Mouse (Mus musculus) ES-E14 (cell line): Measurements from ENCODE around the gene Susd4. TPM values are rescaled to one million over a fixed set of nuclear protein-coding genes. Genes with fewer than 3 reads are reported as not detected.

Experiments
- DNase-seq: peaks from one replicate; pipeline ENCODE4 v3.0.0-alpha.2; 2013; ENCODE audit warnings: low read depth, low spot score
- H3K27ac ChIP-seq: 2 replicates; pipeline ENCODE4 v1.5.1; 2012; ENCODE audit warnings: low read depth, mild to moderate bottlenecking, low read length, moderate library complexity, mixed read lengths; ENCODE audit not compliant: poor library complexity, insufficient read depth, severe bottlenecking
- H3K36me3 ChIP-seq: 2 replicates; pipeline ENCODE4 v1.6.1; 2012; ENCODE audit warnings: mild to moderate bottlenecking, low read length, moderate library complexity, mixed read lengths; ENCODE audit not compliant: control insufficient read depth, poor library complexity, insufficient read depth, severe bottlenecking
- H3K4me1 ChIP-seq, 2 experiments: fragments of 150-350 bp in 1 of 2; sonication (generic) in 1 of 2; 2 replicates each; pipeline ENCODE4 v1.6.1; 2012; ENCODE audit warnings: low read length in 2 of 2, mild to moderate bottlenecking in 1 of 2, mixed read lengths in 1 of 2; ENCODE audit not compliant: control insufficient read depth in 2 of 2, insufficient read depth in 2 of 2, poor library complexity in 1 of 2
- H3K4me3 ChIP-seq, 2 experiments: fragments of 150-350 bp in 1 of 2; sonication (generic) in 1 of 2; 2 replicates each; pipeline ENCODE4 v1.5.1; 2012; ENCODE audit warnings: low read length in 2 of 2, low read depth in 1 of 2, mild to moderate bottlenecking in 1 of 2, mixed read lengths in 1 of 2; ENCODE audit not compliant: insufficient read depth in 1 of 2, poor library complexity in 1 of 2, severe bottlenecking in 1 of 2
- H3K9ac ChIP-seq: 2 replicates; pipeline ENCODE4 v1.6.1; 2012; ENCODE audit warnings: low read depth, mild to moderate bottlenecking, low read length, mixed read lengths; ENCODE audit not compliant: poor library complexity, insufficient read depth, severe bottlenecking
- H3K9me3 ChIP-seq: fragments of 150-350 bp; sonication (generic); 2 replicates; pipeline ENCODE4 v1.6.1; 2012; ENCODE audit warnings: low read depth, mild to moderate bottlenecking, low read length; ENCODE audit not compliant: control insufficient read depth, insufficient read depth
- CHD2 ChIP-seq: IDR thresholded peaks from 2 replicates; pipeline ENCODE4 v1.6.1; 2014; ENCODE audit warnings: mild to moderate bottlenecking, low read depth, low read length, inconsistent platforms
- HCFC1 ChIP-seq: IDR thresholded peaks from 2 replicates; pipeline ENCODE4 v1.6.1; 2012; ENCODE audit warnings: low read length, inconsistent platforms, borderline replicate concordance; ENCODE audit not compliant: insufficient read depth
- MAFK ChIP-seq: IDR thresholded peaks from 2 replicates; pipeline ENCODE4 v1.6.1; 2014; ENCODE audit warnings: mild to moderate bottlenecking, low read depth, low read length, inconsistent platforms; ENCODE audit not compliant: insufficient read depth
- ZC3H11A ChIP-seq: IDR thresholded peaks from 2 replicates; pipeline ENCODE4 v1.6.1; 2012; ENCODE audit warnings: low read depth, mild to moderate bottlenecking, inconsistent platforms, low read length, borderline replicate concordance
- ZNF384 ChIP-seq: IDR thresholded peaks from 2 replicates; pipeline ENCODE4 v1.6.1; 2012; ENCODE audit warnings: low read depth, low read length, inconsistent platforms
- in situ Hi-C, 2 experiments: fragments of 600-800 bp; cut with MboI; formaldehyde crosslinking; loops; one replicate each; pipeline ENCODE4 v1.15.1; 2025; ENCODE audit warnings: low sequenced_read_pairs in 2 of 2, inconsistent platforms in 1 of 2; ENCODE audit not compliant: unreplicated experiment in 2 of 2
- total RNA-seq: library from RNA; depleted of rRNA; stranded (reverse); fragments of 300-350 nt; gene quantifications from 2 replicates; pipeline ENCODE4 v1.2.3, GENCODE M21; 2012

Susd4 gene
- total RNA-seq, 1 experiment = 4.1 TPM

GRCm38 (mm10) chr1:182914121-182914908, 150.7 kb downstream of the Susd4 start:
- H3K4me1 ChIP-seq = no peaks in the 10 kb centered on the region
- no peak overlapping the region for H3K27ac ChIP-seq
- in situ Hi-C loops = no loop called here
- no peak for DNase-seq
- no peaks in the 10 kb centered on the region for H3K9me3 ChIP-seq
- no peaks in the 10 kb centered on the region for H3K36me3 ChIP-seq
- TF ChIP-seq ZNF384 (no peak), CHD2 (no peak), MAFK (no peak)
- H3K4me3 ChIP-seq = no peak overlapping the region
- H3K9ac ChIP-seq = no peak overlapping the region

- no peaks in the 10 kb centered on the region for H3K4me1 ChIP-seq
- no peaks in the 10 kb centered on the region for H3K9me3 ChIP-seq
- no peak overlapping the region for H3K4me3 ChIP-seq
- in situ Hi-C loops = no loop called here
- H3K27ac ChIP-seq = no peak overlapping the region
- no peak overlapping the region for H3K9ac ChIP-seq
- TF ChIP-seq HCFC1 = no peak
- TF ChIP-seq ZC3H11A = no peak
- TF ChIP-seq ZNF384 = no peak
- no peak for TF ChIP-seq MAFK
- TF ChIP-seq CHD2 = no peak
- no peak for DNase-seq
- H3K36me3 ChIP-seq = no peaks in the 10 kb centered on the region
These were observed 152.5 kb downstream of the Susd4 start for GRCm38 (mm10) chr1:182916166-182916565.

DNA sequence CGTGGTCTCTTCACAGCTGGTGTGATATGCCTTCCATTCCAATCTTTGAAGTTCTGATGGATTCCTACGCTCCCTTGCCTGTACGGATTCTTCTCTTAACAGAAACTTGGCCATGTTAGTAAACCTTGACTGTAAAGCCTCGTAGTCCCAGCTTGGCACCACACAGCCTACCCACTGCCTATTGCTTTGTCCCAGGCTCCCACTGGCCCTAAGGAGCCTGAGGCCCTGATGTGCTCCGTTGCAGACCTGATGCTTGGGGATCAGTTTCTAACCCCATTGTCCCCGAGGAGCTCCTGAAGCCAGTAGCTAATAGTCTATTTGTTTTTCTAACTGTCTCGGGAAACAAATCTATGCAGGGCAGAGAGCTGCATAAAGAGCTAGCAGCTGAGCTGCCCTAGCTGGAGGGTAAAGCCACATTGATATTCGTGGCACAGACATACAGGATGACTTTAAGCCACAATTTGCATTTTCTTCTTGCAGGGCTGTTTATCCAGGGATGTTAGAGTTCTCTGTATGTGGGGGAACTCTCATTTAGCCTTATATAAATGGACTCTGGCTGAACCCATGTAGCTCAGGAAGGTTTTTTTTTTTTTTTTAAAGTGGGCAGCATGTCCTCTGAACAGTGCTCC, 155.2 kb downstream of the Susd4 start:
- no peak for TF ChIP-seq ZC3H11A
- no peak for TF ChIP-seq HCFC1
- TF ChIP-seq MAFK = no peak
- TF ChIP-seq ZNF384 = no peak
- TF ChIP-seq CHD2 = no peak
- no peak overlapping the region for H3K4me3 ChIP-seq
- H3K4me1 ChIP-seq = peaks cover 0 to 4% of the 10 kb centered on the region in 2 experiments; a peak in 1 of 4 replicates
- no peak overlapping the region for H3K9ac ChIP-seq
- in situ Hi-C loops = no loop called here
- H3K9me3 ChIP-seq = no peaks in the 10 kb centered on the region
- no peak overlapping the region for H3K27ac ChIP-seq
- no peaks in the 10 kb centered on the region for H3K36me3 ChIP-seq
- DNase-seq = no peak

GRCm38 (mm10) chr1:182922824-182923223, 159.2 kb downstream of the Susd4 start:
- H3K4me1 ChIP-seq = peaks cover 0 to 4% of the 10 kb centered on the region in 2 experiments; a peak in 1 of 4 replicates
- H3K27ac ChIP-seq = no peak overlapping the region
- H3K36me3 ChIP-seq = no peaks in the 10 kb centered on the region
- no peak overlapping the region for H3K4me3 ChIP-seq
- no peak for DNase-seq
- in situ Hi-C loops = no loop called here
- no peaks in the 10 kb centered on the region for H3K9me3 ChIP-seq
- H3K9ac ChIP-seq = no peak overlapping the region
- TF ChIP-seq ZNF384 = no peak
- TF ChIP-seq ZC3H11A = no peak
